Mouse (Mus musculus): ENCODE data around the gene Olfr801. TPM values are rescaled to one million over a fixed set of nuclear protein-coding genes. Genes with fewer than 3 reads are reported as not detected.

Gene Olfr801
- not detected for polyA plus RNA-seq (2014; fragmentation: Illumina TruSeq; extraction: RNeasy Lipid Tissue Mini Kit (QIAGEN cat#74804); ENCODE audit: low read depth, low replicate concordance)

GRCm38 (mm10) chr10:129673765-129674164 lies at the start of gene Olfr801:
TSS of gene Olfr801 (minus strand) at chr10:129673865.

GRCm38 (mm10) chr10:129702910-129703309 lies 29.2 kb upstream of the Olfr801 start, which contains the start of gene Olfr804:
TSS of gene Olfr804 (plus strand) at chr10:129703210.

GRCm38 (mm10) chr10:129694186-129694585 lies 20.5 kb upstream of the Olfr801 start, which contains the start of gene Olfr803:
TSS of gene Olfr803 (minus strand) at chr10:129694286.

GRCm38 (mm10) chr10:129688069-129688468 lies 14.4 kb upstream of the Olfr801 start, which contains the start of gene Olfr802:
TSS of gene Olfr802 (minus strand) at chr10:129688169.

GRCm38 (mm10) chr10:129657394-129657793 lies 16.3 kb downstream of the Olfr801 start, which contains the start of gene Olfr800:
TSS of gene Olfr800 (plus strand) at chr10:129657694.

GRCm38 (mm10) chr10:129637184-129637583 lies 36.5 kb downstream of the Olfr801 start, which contains the start of gene Olfr799:
TSS of gene Olfr799 (plus strand) at chr10:129637484.

GRCm38 (mm10) chr10:129627834-129628233 lies 45.8 kb downstream of the Olfr801 start, which contains the start of gene Olfr798:
TSS of gene Olfr798 (minus strand) at chr10:129627934.

Other genes with a start within 250 kb of the Olfr801 start
- gene Olfr786, start 246.6 kb downstream of the Olfr801 start, polyA plus RNA-seq (2014; fragmentation: Illumina TruSeq; extraction: RNeasy Lipid Tissue Mini Kit (QIAGEN cat#74804); ENCODE audit: low read depth, low replicate concordance): not detected
- not detected for gene Olfr787, start 212.0 kb downstream of the Olfr801 start, polyA plus RNA-seq (2014; fragmentation: Illumina TruSeq; extraction: RNeasy Lipid Tissue Mini Kit (QIAGEN cat#74804); ENCODE audit: low read depth, low replicate concordance)
- gene Olfr788, start 202.9 kb downstream of the Olfr801 start, polyA plus RNA-seq (2014; fragmentation: Illumina TruSeq; extraction: RNeasy Lipid Tissue Mini Kit (QIAGEN cat#74804); ENCODE audit: low read depth, low replicate concordance): not detected
- gene Olfr789, start 189.1 kb downstream of the Olfr801 start, polyA plus RNA-seq (2014; fragmentation: Illumina TruSeq; extraction: RNeasy Lipid Tissue Mini Kit (QIAGEN cat#74804); ENCODE audit: low read depth, low replicate concordance): not detected
- not detected for gene Olfr790, start 175.4 kb downstream of the Olfr801 start, polyA plus RNA-seq (2014; fragmentation: Illumina TruSeq; extraction: RNeasy Lipid Tissue Mini Kit (QIAGEN cat#74804); ENCODE audit: low read depth, low replicate concordance)
- gene Olfr791, start 152.1 kb downstream of the Olfr801 start, polyA plus RNA-seq (2014; fragmentation: Illumina TruSeq; extraction: RNeasy Lipid Tissue Mini Kit (QIAGEN cat#74804); ENCODE audit: low read depth, low replicate concordance): not detected
- not detected for gene Olfr792, start 134.7 kb downstream of the Olfr801 start, polyA plus RNA-seq (2014; fragmentation: Illumina TruSeq; extraction: RNeasy Lipid Tissue Mini Kit (QIAGEN cat#74804); ENCODE audit: low read depth, low replicate concordance)
- gene Olfr794, start 106.2 kb downstream of the Olfr801 start, polyA plus RNA-seq (2014; fragmentation: Illumina TruSeq; extraction: RNeasy Lipid Tissue Mini Kit (QIAGEN cat#74804); ENCODE audit: low read depth, low replicate concordance): not detected
- gene Olfr796, start 61.3 kb downstream of the Olfr801 start, polyA plus RNA-seq (2014; fragmentation: Illumina TruSeq; extraction: RNeasy Lipid Tissue Mini Kit (QIAGEN cat#74804); ENCODE audit: low read depth, low replicate concordance): not detected
- gene Olfr798, start 45.9 kb downstream of the Olfr801 start, polyA plus RNA-seq (2014; fragmentation: Illumina TruSeq; extraction: RNeasy Lipid Tissue Mini Kit (QIAGEN cat#74804); ENCODE audit: low read depth, low replicate concordance): not detected
- not detected for gene Olfr799, start 36.4 kb downstream of the Olfr801 start, polyA plus RNA-seq (2014; fragmentation: Illumina TruSeq; extraction: RNeasy Lipid Tissue Mini Kit (QIAGEN cat#74804); ENCODE audit: low read depth, low replicate concordance)
- not detected for gene Olfr800, start 16.2 kb downstream of the Olfr801 start, polyA plus RNA-seq (2014; fragmentation: Illumina TruSeq; extraction: RNeasy Lipid Tissue Mini Kit (QIAGEN cat#74804); ENCODE audit: low read depth, low replicate concordance)
- gene Olfr802, start 14.3 kb upstream of the Olfr801 start, polyA plus RNA-seq (2014; fragmentation: Illumina TruSeq; extraction: RNeasy Lipid Tissue Mini Kit (QIAGEN cat#74804); ENCODE audit: low read depth, low replicate concordance): not detected
- not detected for gene Olfr803, start 20.4 kb upstream of the Olfr801 start, polyA plus RNA-seq (2014; fragmentation: Illumina TruSeq; extraction: RNeasy Lipid Tissue Mini Kit (QIAGEN cat#74804); ENCODE audit: low read depth, low replicate concordance)
- not detected for gene Olfr804, start 29.3 kb upstream of the Olfr801 start, polyA plus RNA-seq (2014; fragmentation: Illumina TruSeq; extraction: RNeasy Lipid Tissue Mini Kit (QIAGEN cat#74804); ENCODE audit: low read depth, low replicate concordance)
- not detected for gene Olfr805, start 55.5 kb upstream of the Olfr801 start, polyA plus RNA-seq (2014; fragmentation: Illumina TruSeq; extraction: RNeasy Lipid Tissue Mini Kit (QIAGEN cat#74804); ENCODE audit: low read depth, low replicate concordance)
- not detected for gene Olfr806, start 68.1 kb upstream of the Olfr801 start, polyA plus RNA-seq (2014; fragmentation: Illumina TruSeq; extraction: RNeasy Lipid Tissue Mini Kit (QIAGEN cat#74804); ENCODE audit: low read depth, low replicate concordance)
- not detected for gene Olfr807, start 83.9 kb upstream of the Olfr801 start, polyA plus RNA-seq (2014; fragmentation: Illumina TruSeq; extraction: RNeasy Lipid Tissue Mini Kit (QIAGEN cat#74804); ENCODE audit: low read depth, low replicate concordance)
- not detected for gene Olfr808, start 91.6 kb upstream of the Olfr801 start, polyA plus RNA-seq (2014; fragmentation: Illumina TruSeq; extraction: RNeasy Lipid Tissue Mini Kit (QIAGEN cat#74804); ENCODE audit: low read depth, low replicate concordance)
- gene Olfr809, start 100.8 kb upstream of the Olfr801 start, polyA plus RNA-seq (2014; fragmentation: Illumina TruSeq; extraction: RNeasy Lipid Tissue Mini Kit (QIAGEN cat#74804); ENCODE audit: low read depth, low replicate concordance): not detected
- not detected for gene Olfr810, start 121.1 kb upstream of the Olfr801 start, polyA plus RNA-seq (2014; fragmentation: Illumina TruSeq; extraction: RNeasy Lipid Tissue Mini Kit (QIAGEN cat#74804); ENCODE audit: low read depth, low replicate concordance)
- not detected for gene Olfr811, start 130.5 kb upstream of the Olfr801 start, polyA plus RNA-seq (2014; fragmentation: Illumina TruSeq; extraction: RNeasy Lipid Tissue Mini Kit (QIAGEN cat#74804); ENCODE audit: low read depth, low replicate concordance)
- not detected for gene Olfr812, start 172.2 kb upstream of the Olfr801 start, polyA plus RNA-seq (2014; fragmentation: Illumina TruSeq; extraction: RNeasy Lipid Tissue Mini Kit (QIAGEN cat#74804); ENCODE audit: low read depth, low replicate concordance)
- gene Olfr813, start 181.5 kb upstream of the Olfr801 start, polyA plus RNA-seq (2014; fragmentation: Illumina TruSeq; extraction: RNeasy Lipid Tissue Mini Kit (QIAGEN cat#74804); ENCODE audit: low read depth, low replicate concordance): not detected
- not detected for gene Olfr814, start 206.0 kb upstream of the Olfr801 start, polyA plus RNA-seq (2014; fragmentation: Illumina TruSeq; extraction: RNeasy Lipid Tissue Mini Kit (QIAGEN cat#74804); ENCODE audit: low read depth, low replicate concordance)
- gene Olfr815, start 232.0 kb upstream of the Olfr801 start, polyA plus RNA-seq (2014; fragmentation: Illumina TruSeq; extraction: RNeasy Lipid Tissue Mini Kit (QIAGEN cat#74804); ENCODE audit: low read depth, low replicate concordance): not detected
- gene Olfr816, start 241.7 kb upstream of the Olfr801 start, polyA plus RNA-seq (2014; fragmentation: Illumina TruSeq; extraction: RNeasy Lipid Tissue Mini Kit (QIAGEN cat#74804); ENCODE audit: low read depth, low replicate concordance): not detected